Mouse (Mus musculus) lung, postnatal 0 days (tissue): ENCODE results near the gene Cyb5rl.

ENCODE experiments used
- CTCF ChIP-seq: IDR thresholded peaks from 2 replicates; pipeline ENCODE4 v1.5.1; 2016; ENCODE audit warnings: antibody characterized with exemption, mild to moderate bottlenecking
- EP300 ChIP-seq: IDR thresholded peaks from 2 replicates; pipeline ENCODE4 v1.6.1; 2016; ENCODE audit warnings: antibody characterized with exemption, mild to moderate bottlenecking, control low read depth

DNA sequence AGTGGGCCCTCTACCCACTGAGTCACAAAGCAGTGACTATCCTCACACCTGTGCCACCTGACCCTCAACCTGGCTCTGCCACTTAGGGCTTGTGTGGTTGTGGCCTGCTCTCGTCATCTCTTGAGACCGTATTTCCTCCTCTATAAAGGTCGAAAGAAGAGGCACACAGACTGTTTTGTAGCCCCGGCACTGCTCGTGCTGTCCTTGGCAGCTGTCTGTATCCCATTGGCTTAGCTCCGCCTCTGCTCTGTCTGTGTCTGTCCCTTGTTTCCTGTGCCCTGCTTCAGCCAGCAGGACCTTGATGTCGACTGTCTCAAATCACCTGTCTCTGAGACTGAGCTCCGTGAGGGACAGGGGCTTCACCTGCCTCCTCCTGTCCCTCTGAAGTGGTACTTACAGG is 40.3 kb upstream of the Cyb5rl start:
- TF ChIP-seq CTCF (no peak), EP300 (no peak)
